Mouse (Mus musculus) CH12.LX (cell line): ENCODE measurements at regions not wholly inside any gene's neighbourhood (a gene's known extent, or its start where the extent isn't known, plus 50 kb on each side); places are given as distances from the start of the nearest gene placed in this dataset.
A peak's percentile ranks its signal among the peaks of the same experiment; 100 is the strongest.

Experiments
- CTCF ChIP-seq, 2 experiments: IDR thresholded peaks in 1 of 2; conservative IDR thresholded peaks in 1 of 2; 2 replicates each; pipeline ENCODE4 v1.5.1; 2011 to 2012; ENCODE audit warnings: low read depth in 2 of 2, low read length in 2 of 2, improper control_type of control experiment in 1 of 2, inconsistent platforms in 1 of 2, mild to moderate bottlenecking in 1 of 2, moderate library complexity in 1 of 2
- ELF1 ChIP-seq: IDR thresholded peaks from 2 replicates; pipeline ENCODE4 v1.6.1; 2014; ENCODE audit warnings: low read depth, mild to moderate bottlenecking, inconsistent platforms, low read length, improper control_type of control experiment
- MXI1 ChIP-seq: IDR thresholded peaks from 2 replicates; pipeline ENCODE4 v1.6.1; 2011; ENCODE audit warnings: mild to moderate bottlenecking, low read depth, low read length, improper control_type of control experiment
- POLR2A ChIP-seq: IDR thresholded peaks from 2 replicates; pipeline ENCODE4 v1.6.1; 2011; ENCODE audit warnings: low read depth, mild to moderate bottlenecking, improper control_type of control experiment, low read length
- RCOR1 ChIP-seq: conservative IDR thresholded peaks from 2 replicates; pipeline ENCODE4 v1.6.1; 2012; ENCODE audit warnings: low read depth, mild to moderate bottlenecking, inconsistent platforms, low read length, improper control_type of control experiment

DNA sequence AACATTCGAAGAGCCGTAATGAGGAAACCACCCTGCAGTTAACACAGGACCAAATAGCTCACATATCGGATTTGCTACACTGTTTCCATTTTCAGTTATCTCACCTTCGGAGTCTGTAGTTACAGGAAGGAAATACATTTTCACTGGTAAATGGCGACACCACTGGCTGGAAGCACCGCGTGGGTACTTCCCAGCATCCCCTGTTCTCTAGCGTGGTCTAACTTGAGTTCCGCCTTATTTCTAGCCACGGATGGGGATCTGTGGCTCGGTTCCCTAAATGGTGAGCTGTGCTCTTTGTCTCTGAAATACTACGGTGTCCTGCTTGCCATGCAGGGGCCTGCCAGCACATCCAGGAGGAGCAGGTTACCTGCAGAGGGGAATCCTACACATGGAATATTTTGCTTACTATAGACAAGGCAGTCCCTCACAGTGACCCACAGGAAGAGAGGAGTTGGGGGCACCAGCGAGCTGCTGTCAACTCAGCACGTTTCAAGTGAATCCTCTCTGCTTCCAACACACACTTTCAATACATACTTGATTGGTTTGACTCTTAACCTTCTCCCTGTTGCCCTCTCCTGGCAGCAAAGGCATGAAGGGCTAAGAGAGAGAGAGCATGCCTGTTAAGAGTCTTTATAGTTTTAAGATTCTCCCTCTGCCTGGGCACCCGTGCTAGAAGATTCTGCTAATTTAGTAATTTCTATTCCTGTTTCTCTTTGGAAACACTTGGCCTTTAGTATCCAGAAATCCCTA, 78.9 kb upstream of the Tmem150c start:
- TF ChIP-seq RCOR1 (no peak), MXI1 (no peak), POLR2A (no peak), CTCF (conservative IDR thresholded peaks at IDR 0.05 in 1 of 2, IDR thresholded peaks at IDR 0.05 in 1 of 2; ENCODE audit: low read depth in 2 of 2, low read length in 2 of 2) (peak in 1 of 2 experiments; percentile 50; a peak in 2 of 4 replicates), ELF1 (no peak)
